Mouse (Mus musculus): ENCODE data around the gene Tsga13. TPM values are rescaled to one million over a fixed set of nuclear protein-coding genes. Genes with fewer than 3 reads are reported as not detected.

Tsga13 gene
- total RNA-seq, 2 experiments from 2014 or later, result not detected

DNA sequence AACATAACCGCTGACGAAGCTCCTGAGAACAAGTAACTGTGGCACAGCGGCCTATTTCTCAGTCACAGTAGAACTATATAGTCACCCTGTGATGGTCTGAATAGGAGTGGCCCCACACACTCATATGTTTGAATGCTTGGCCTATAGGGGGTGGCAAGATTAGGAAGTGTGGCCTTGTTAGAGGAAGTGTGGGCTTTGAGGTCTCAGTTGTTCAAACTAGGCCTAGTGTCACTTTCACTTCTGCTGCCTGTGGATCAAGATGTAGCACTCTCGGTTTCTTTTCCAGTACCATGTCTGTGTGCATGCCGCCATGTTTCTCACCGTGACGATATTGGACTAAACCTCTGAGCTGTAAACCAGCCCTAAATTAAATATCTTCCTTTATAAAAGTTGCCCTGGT, 59.4 kb downstream of the Tsga13 start:
- no peak for DNase-seq

DNA sequence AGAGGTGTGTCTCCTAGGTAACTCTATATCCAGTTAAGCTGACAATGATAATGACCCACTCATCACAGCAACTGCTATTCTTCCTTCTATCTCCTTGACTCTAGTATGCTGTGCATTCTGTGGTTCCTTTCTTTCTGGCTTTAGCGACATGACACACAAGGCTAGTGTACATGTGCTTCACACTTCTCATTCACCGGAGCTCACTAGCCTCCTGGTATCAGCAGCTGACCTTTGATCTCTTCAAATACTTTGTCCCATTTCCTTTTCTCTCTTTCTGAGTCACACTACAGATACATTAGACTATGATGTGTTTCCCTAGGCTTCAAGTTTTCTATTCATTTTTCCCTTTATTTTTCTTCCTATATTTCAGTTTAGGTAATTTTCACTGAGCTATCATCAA, 60.2 kb downstream of the Tsga13 start:
- DNase-seq, result no peak

DNA sequence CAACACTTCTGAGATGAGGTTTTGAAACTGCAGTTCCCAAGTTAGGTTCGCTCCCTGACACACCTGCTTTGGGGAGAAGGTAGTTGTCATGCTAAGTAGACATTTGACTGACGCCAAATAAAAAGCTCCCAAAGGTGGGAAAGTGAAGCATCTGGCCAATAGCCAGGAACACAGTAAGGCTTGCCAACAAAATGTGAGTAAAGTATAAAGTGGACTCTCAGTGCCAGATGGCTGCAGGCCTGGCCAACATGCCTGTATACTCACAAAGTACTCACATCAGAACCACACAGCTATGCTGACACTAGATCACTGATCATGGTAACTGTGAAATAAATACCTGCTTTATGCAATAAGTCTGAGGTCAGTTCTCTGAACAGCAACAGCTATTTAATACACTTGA, 65.6 kb downstream of the Tsga13 start:
- DNase-seq, result peak in 1 of 2 experiments; percentile 15

Other genes starting within 250 kb of the Tsga13 start
- 1 to 10 TPM; 6.1 to 9.6 TPM for gene Cep41, start 221.8 kb downstream of the Tsga13 start, total RNA-seq (2021)
- gene Mest, start 192.0 kb downstream of the Tsga13 start, total RNA-seq (2021), result 10 to 100 TPM; 54.1 to 68.9 TPM
- 10 to 100 TPM; 60.7 to 91.3 TPM for gene Copg2, start 18.8 kb downstream of the Tsga13 start, total RNA-seq (2021)
- not detected for gene Klf14, start 43.5 kb upstream of the Tsga13 start, total RNA-seq (2021)

Data from adrenal gland, postnatal 36 days (tissue).